Mouse (Mus musculus) CH12.LX (cell line): ENCODE results near the gene Plk2. TPM values are rescaled to one million over a fixed set of nuclear protein-coding genes. Genes with fewer than 3 reads are reported as not detected.
A peak's percentile ranks its signal among the peaks of the same experiment; 100 is the strongest.

ENCODE experiments used
- DNase-seq: peaks from one replicate; pipeline ENCODE4 v3.0.0-alpha.2; 2013; ENCODE audit errors: extremely low read depth
- H3K27ac ChIP-seq: 2 replicates; pipeline ENCODE4 v1.5.1; 2012; ENCODE audit warnings: low read depth, mild to moderate bottlenecking, control low read depth, moderate library complexity; ENCODE audit not compliant: insufficient read depth
- H3K27me3 ChIP-seq: replicated peaks from 2 replicates; pipeline ENCODE3; 2012; ENCODE audit warnings: inconsistent platforms
- H3K36me3 ChIP-seq, 2 experiments: replicated peaks in 1 of 2; 2 replicates each; pipeline versions ENCODE3 to v1.6.1; 2012; ENCODE audit warnings: inconsistent platforms in 1 of 2, low read length in 1 of 2, mild to moderate bottlenecking in 1 of 2, mixed read lengths in 1 of 2, moderate library complexity in 1 of 2; ENCODE audit not compliant: control insufficient read depth in 1 of 2, insufficient read depth in 1 of 2
- H3K4me1 ChIP-seq, 2 experiments: 2 replicates each; pipeline ENCODE4 v1.6.1; 2012; ENCODE audit warnings: inconsistent platforms in 1 of 2, moderate library complexity in 1 of 2; ENCODE audit not compliant: insufficient read depth in 2 of 2, control insufficient read depth in 1 of 2
- H3K4me2 ChIP-seq: 2 replicates; pipeline ENCODE4 v1.6.1; 2012; ENCODE audit warnings: low read depth, mild to moderate bottlenecking, control low read depth; ENCODE audit not compliant: poor library complexity, insufficient read depth, severe bottlenecking
- H3K4me3 ChIP-seq, 3 experiments: fragments of 150-350 bp in 1 of 3; sonication (generic) in 1 of 3; replicated peaks in 1 of 3; 2 replicates each; pipeline versions ENCODE3 to v1.5.1; 2011 to 2012; ENCODE audit warnings: low read depth in 2 of 3, low read length in 2 of 3, mild to moderate bottlenecking in 2 of 3, moderate library complexity in 2 of 3, control low read depth in 1 of 3, improper control_type of control experiment in 1 of 3, inconsistent platforms in 1 of 3, mixed read lengths in 1 of 3; ENCODE audit not compliant: poor library complexity in 1 of 3
- H3K79me2 ChIP-seq: replicated peaks from 2 replicates; pipeline ENCODE4 v1.6.1; 2012; ENCODE audit warnings: mild to moderate bottlenecking, moderate library complexity; ENCODE audit not compliant: control insufficient read depth, poor library complexity, insufficient read depth, severe bottlenecking; ENCODE audit errors: extremely low read depth
- H3K9ac ChIP-seq: 2 replicates; pipeline ENCODE4 v1.6.1; 2012; ENCODE audit warnings: low read depth, mild to moderate bottlenecking, control low read depth, moderate library complexity; ENCODE audit not compliant: insufficient read depth
- H3K9me3 ChIP-seq: replicated peaks from 2 replicates; pipeline ENCODE3; 2012; ENCODE audit warnings: low read length, inconsistent platforms, mixed read lengths
- CHD1 ChIP-seq: IDR thresholded peaks from 2 replicates; pipeline ENCODE4 v1.6.1; 2012; ENCODE audit warnings: low read depth, low read length, improper control_type of control experiment, inconsistent platforms
- CHD2 ChIP-seq: IDR thresholded peaks from 2 replicates; pipeline ENCODE4 v1.6.1; 2011; ENCODE audit warnings: low read length, improper control_type of control experiment
- CTCF ChIP-seq, 2 experiments: IDR thresholded peaks in 1 of 2; conservative IDR thresholded peaks in 1 of 2; 2 replicates each; pipeline ENCODE4 v1.5.1; 2011 to 2012; ENCODE audit warnings: low read depth in 2 of 2, low read length in 2 of 2, improper control_type of control experiment in 1 of 2, inconsistent platforms in 1 of 2, mild to moderate bottlenecking in 1 of 2, moderate library complexity in 1 of 2
- ELF1 ChIP-seq: IDR thresholded peaks from 2 replicates; pipeline ENCODE4 v1.6.1; 2014; ENCODE audit warnings: low read depth, mild to moderate bottlenecking, inconsistent platforms, low read length, improper control_type of control experiment
- ETS1 ChIP-seq: conservative IDR thresholded peaks from 2 replicates; pipeline ENCODE4 v1.6.1; 2012; ENCODE audit warnings: low read depth, mild to moderate bottlenecking, inconsistent platforms, low read length, improper control_type of control experiment, moderate library complexity
- HCFC1 ChIP-seq: IDR thresholded peaks from 2 replicates; pipeline ENCODE4 v1.6.1; 2012; ENCODE audit warnings: low read depth, mild to moderate bottlenecking, inconsistent platforms, low read length, improper control_type of control experiment
- IRF4 ChIP-seq: IDR thresholded peaks from 2 replicates; pipeline ENCODE4 v1.6.1; 2014; ENCODE audit warnings: low read depth, mild to moderate bottlenecking, inconsistent platforms, low read length, improper control_type of control experiment
- JUND ChIP-seq: conservative IDR thresholded peaks from 2 replicates; pipeline ENCODE4 v1.6.1; 2011; ENCODE audit warnings: low read depth, low read length, improper control_type of control experiment
- MAX ChIP-seq: IDR thresholded peaks from 2 replicates; pipeline ENCODE4 v1.6.1; 2011; ENCODE audit warnings: low read length, improper control_type of control experiment
- MAZ ChIP-seq: IDR thresholded peaks from 2 replicates; pipeline ENCODE4 v1.6.1; 2012; ENCODE audit warnings: low read depth, mild to moderate bottlenecking, inconsistent platforms, low read length, improper control_type of control experiment, moderate library complexity
- MEF2A ChIP-seq: IDR thresholded peaks from 2 replicates; pipeline ENCODE4 v1.6.1; 2014; ENCODE audit warnings: low read depth, mild to moderate bottlenecking, inconsistent platforms, low read length, improper control_type of control experiment, borderline replicate concordance
- MXI1 ChIP-seq: IDR thresholded peaks from 2 replicates; pipeline ENCODE4 v1.6.1; 2011; ENCODE audit warnings: mild to moderate bottlenecking, low read depth, low read length, improper control_type of control experiment
- MYC ChIP-seq: IDR thresholded peaks from 2 replicates; pipeline ENCODE4 v1.6.1; 2011; ENCODE audit warnings: low read depth, mild to moderate bottlenecking, improper control_type of control experiment, low read length
- POLR2AphosphoS2 ChIP-seq: IDR thresholded peaks from 2 replicates; pipeline ENCODE4 v1.6.1; 2011; ENCODE audit warnings: low read depth, low read length, improper control_type of control experiment
- RAD21 ChIP-seq: IDR thresholded peaks from 2 replicates; pipeline ENCODE4 v1.6.1; 2011; ENCODE audit warnings: low read depth, mild to moderate bottlenecking, low read length, improper control_type of control experiment, moderate library complexity
- RCOR1 ChIP-seq: conservative IDR thresholded peaks from 2 replicates; pipeline ENCODE4 v1.6.1; 2012; ENCODE audit warnings: low read depth, mild to moderate bottlenecking, inconsistent platforms, low read length, improper control_type of control experiment
- SIN3A ChIP-seq: IDR thresholded peaks from 2 replicates; pipeline ENCODE4 v1.6.1; 2012; ENCODE audit warnings: low read length, improper control_type of control experiment, inconsistent platforms
- SMC3 ChIP-seq: IDR thresholded peaks from 2 replicates; pipeline ENCODE4 v1.6.1; 2011; ENCODE audit warnings: low read depth, low read length, improper control_type of control experiment
- TBP ChIP-seq: conservative IDR thresholded peaks from 2 replicates; pipeline ENCODE4 v1.6.1; 2011; ENCODE audit warnings: low read depth, low read length, improper control_type of control experiment
- TCF12 ChIP-seq: IDR thresholded peaks from 2 replicates; pipeline ENCODE4 v1.6.1; 2014; ENCODE audit warnings: low read depth, mild to moderate bottlenecking, inconsistent platforms, low read length, improper control_type of control experiment
- ZC3H11A ChIP-seq: IDR thresholded peaks from 2 replicates; pipeline ENCODE4 v1.6.1; 2012; ENCODE audit warnings: low read depth, mild to moderate bottlenecking, inconsistent platforms, low read length, improper control_type of control experiment
- ZMIZ1 ChIP-seq: IDR thresholded peaks from 2 replicates; pipeline ENCODE4 v1.6.1; 2012; ENCODE audit warnings: low read depth, mild to moderate bottlenecking, inconsistent platforms, low read length, improper control_type of control experiment
- ZNF384 ChIP-seq: IDR thresholded peaks from 2 replicates; pipeline ENCODE4 v1.6.1; 2012; ENCODE audit warnings: low read depth, low read length, improper control_type of control experiment, inconsistent platforms
- dilution Hi-C: fragments of 300-500 bp; cut with MboI; formaldehyde crosslinking; loops from 2 replicates; pipeline ENCODE4 v1.14.3; 2020; ENCODE audit warnings: low sequenced_read_pairs; ENCODE audit not compliant: extremely low pct_unique_long_range_greater_than_20kb, extremely low pct_ligation_motif_present
- in situ Hi-C: fragments of 300-500 bp; cut with MboI; formaldehyde crosslinking; loops from 3 replicates; pipeline ENCODE4 v1.14.3; 2019; ENCODE audit warnings: low sequenced_read_pairs, low pct_ligation_motif_present, low pct_unique_long_range_greater_than_20kb, mixed read lengths
- polyA plus RNA-seq: library from polyadenylated mRNA; unstranded; fragments of >175 nt; gene quantifications from 2 replicates; pipeline ENCODE4 v1.2.1, GENCODE M21; 2012; ENCODE audit warnings: low read depth; ENCODE audit not compliant: insufficient read length
- total RNA-seq, 2 experiments: library from RNA; depleted of rRNA; stranded (reverse); fragments of 300-350 nt in 1 of 2; fragments of >200 nt in 1 of 2; gene quantifications; 2 replicates each; pipeline ENCODE4 v1.2.3; 2012 to 2014

Gene Plk2
- total and polyA plus RNA-seq, 3 experiments, result 5.1 to 8.9 (median 7.4) TPM

GRCm38 (mm10) chr13:110384514-110384913 lies 10.3 kb upstream of the Plk2 start:
- in situ Hi-C loops (no loop called here), dilution Hi-C loops (no loop called here)
- Histone ChIP-seq H3K4me1 (no peaks in the 10 kb centered on the region), H3K79me2 (no peaks in the 10 kb centered on the region), H3K27ac (no peak overlapping the region), H3K36me3 (no peaks in the 10 kb centered on the region), H3K9me3 (no peaks in the 10 kb centered on the region), H3K4me3 (no peak overlapping the region), H3K4me2 (no peak overlapping the region), H3K27me3 (no peaks in the 10 kb centered on the region), H3K9ac (no peak overlapping the region)
- DNase-seq, result no peak
- no peak for TF ChIP-seq TCF12
- TF ChIP-seq, all 38 proteins: peak for 0

GRCm38 (mm10) chr13:110392210-110392609 lies 2.6 kb upstream of the Plk2 start:
- TF ChIP-seq MEF2A, result no peak
- no peak for TF ChIP-seq ETS1
- TF ChIP-seq MAX, result 0 out of 2 replicates have a peak, but pooled peaks have one; percentile 17
- TF ChIP-seq ELF1, result no peak
- TF ChIP-seq CHD1, result no peak
- TF ChIP-seq SMC3, result peak; percentile 83
- TF ChIP-seq TCF12, result no peak
- TF ChIP-seq TBP, result no peak
- TF ChIP-seq CTCF (conservative IDR thresholded peaks at IDR 0.05 in 1 of 2, IDR thresholded peaks at IDR 0.05 in 1 of 2; ENCODE audit: low read depth in 2 of 2, low read length in 2 of 2), result peak; percentile 62 to 86; a peak in 3 of 4 replicates
- TF ChIP-seq ZC3H11A, result peak; percentile 73
- TF ChIP-seq MYC, result no peak
- TF ChIP-seq RAD21, result peak; percentile 92
- TF ChIP-seq CHD2, result no peak
- no peak for TF ChIP-seq JUND
- TF ChIP-seq, all 38 proteins: peak for 5
- DNase-seq, result peak; percentile 64
- in situ Hi-C loops, result loop anchor here (10.0 kb wide), 2 partner anchors 843 to 1023 kb away; no protein-coding TSS in a partner anchor
- H3K9ac ChIP-seq, result no peak overlapping the region
- H3K79me2 ChIP-seq, result no peaks in the 10 kb centered on the region; the same call in 1 of the 2 replicates
- H3K4me2 ChIP-seq, result no peak overlapping the region
- dilution Hi-C loops, result no loop called here
- peaks cover 0 to 3% of the 10 kb centered on the region in 2 experiments for H3K36me3 ChIP-seq
- H3K27ac ChIP-seq, result no peak overlapping the region
- no peak overlapping the region for H3K4me3 ChIP-seq
- no peaks in the 10 kb centered on the region for H3K4me1 ChIP-seq
- no peaks in the 10 kb centered on the region for H3K9me3 ChIP-seq
- no peaks in the 10 kb centered on the region for H3K27me3 ChIP-seq

- no peaks in the 10 kb centered on the region for H3K4me1 ChIP-seq
- H3K79me2 ChIP-seq, result no peaks in the 10 kb centered on the region; the same call in 1 of the 2 replicates
- H3K27me3 ChIP-seq, result no peaks in the 10 kb centered on the region
- H3K4me2 ChIP-seq, result no peak overlapping the region
- H3K27ac ChIP-seq, result no peak overlapping the region
- no peak overlapping the region for H3K9ac ChIP-seq
- no peaks in the 10 kb centered on the region for H3K9me3 ChIP-seq
- peaks cover 0 to 5% of the 10 kb centered on the region in 2 experiments for H3K36me3 ChIP-seq
- no peak overlapping the region for H3K4me3 ChIP-seq
- DNase-seq, result no peak
- dilution Hi-C loops, result no loop called here
- TF ChIP-seq ZNF384, result no peak
- TF ChIP-seq ZMIZ1, result no peak
- no peak for TF ChIP-seq SIN3A
- no peak for TF ChIP-seq POLR2AphosphoS2
- no peak for TF ChIP-seq RCOR1
- TF ChIP-seq HCFC1, result no peak
- TF ChIP-seq CHD2, result no peak
- no peak for TF ChIP-seq CTCF (conservative IDR thresholded peaks at IDR 0.05 in 1 of 2, IDR thresholded peaks at IDR 0.05 in 1 of 2; ENCODE audit: low read depth in 2 of 2, low read length in 2 of 2)
- no peak for TF ChIP-seq IRF4
- no peak for TF ChIP-seq MEF2A
- no peak for TF ChIP-seq ELF1
- TF ChIP-seq MAZ, result no peak
- TF ChIP-seq TBP, result no peak
- TF ChIP-seq MXI1, result no peak
- no peak for TF ChIP-seq SMC3
- TF ChIP-seq MYC, result no peak
- TF ChIP-seq TCF12, result no peak
- in situ Hi-C loops, result loop anchor here (10.0 kb wide), 2 partner anchors 842 to 1022 kb away; no protein-coding TSS in a partner anchor
These were observed 2.2 kb upstream of the Plk2 start for GRCm38 (mm10) chr13:110392631-110393030.
